Mouse (Mus musculus): Measurements from ENCODE around the gene Stum. TPM values are rescaled to one million over a fixed set of nuclear protein-coding genes. Genes with fewer than 3 reads are reported as not detected.

Gene Stum
- polyA plus RNA-seq, 1 experiment from 2014 or later, result 0.44 TPM

- H3K4me2 ChIP-seq, result no peak overlapping the region
- H3K9me3 ChIP-seq, result no peaks in the 10 kb centered on the region
- H3K4me3 ChIP-seq, result no peak overlapping the region
- peaks cover 23% of the 10 kb centered on the region for H3K4me1 ChIP-seq
- no peak overlapping the region for H3K27ac ChIP-seq (replicated peaks)
- H3K36me3 ChIP-seq, result no peaks in the 10 kb centered on the region
- ATAC-seq (ENCODE audit: extremely low read depth, insufficient number of reproducible peaks, low FRiP score, low TSS enrichment), result no peak
- WGBS, result 56% methylated on average over 2 of the region's 2 CpGs
- no peak overlapping the region for H3K9ac ChIP-seq
- peaks cover 78% of the 10 kb centered on the region for H3K27me3 ChIP-seq (replicated peaks)
Measured at GRCm38 (mm10) chr1:180514077-180514476, 30.8 kb upstream of the Stum start.

GRCm38 (mm10) chr1:180510879-180511278 is 27.6 kb upstream of the Stum start:
- Histone ChIP-seq H3K4me1 (peaks cover 3% of the 10 kb centered on the region), H3K9me3 (no peaks in the 10 kb centered on the region), H3K36me3 (no peaks in the 10 kb centered on the region), H3K4me3 (no peak overlapping the region), H3K4me2 (no peak overlapping the region), H3K27me3 (replicated peaks) (peaks cover 81% of the 10 kb centered on the region), H3K9ac (no peak overlapping the region), H3K27ac (replicated peaks) (no peak overlapping the region)
- no peak for ATAC-seq (ENCODE audit: extremely low read depth, insufficient number of reproducible peaks, low FRiP score, low TSS enrichment)
- 47% methylated on average over 4 of the region's 4 CpGs for whole genome bisulfite sequencing

GRCm38 (mm10) chr1:180510442-180510841 is 27.1 kb upstream of the Stum start:
- 46% methylated on average over 15 of the region's 15 CpGs for whole genome bisulfite sequencing
- Histone ChIP-seq H3K4me2 (no peak overlapping the region), H3K27ac (replicated peaks) (no peak overlapping the region), H3K27me3 (replicated peaks) (peaks cover 77% of the 10 kb centered on the region), H3K4me1 (no peaks in the 10 kb centered on the region), H3K9ac (no peak overlapping the region), H3K4me3 (no peak overlapping the region), H3K36me3 (no peaks in the 10 kb centered on the region), H3K9me3 (no peaks in the 10 kb centered on the region)
- ATAC-seq (ENCODE audit: extremely low read depth, insufficient number of reproducible peaks, low FRiP score, low TSS enrichment), result no peak

GRCm38 (mm10) chr1:180508662-180509061 is 25.4 kb upstream of the Stum start:
- Histone ChIP-seq H3K9me3 (no peaks in the 10 kb centered on the region), H3K27me3 (replicated peaks) (peaks cover 77% of the 10 kb centered on the region)
- ATAC-seq (ENCODE audit: extremely low read depth, insufficient number of reproducible peaks, low FRiP score, low TSS enrichment), result no peak

GRCm38 (mm10) chr1:180507291-180507791 is 24.0 kb upstream of the Stum start:
- Histone ChIP-seq H3K4me1 (no peaks in the 10 kb centered on the region), H3K36me3 (no peaks in the 10 kb centered on the region), H3K9ac (no peak overlapping the region), H3K27ac (replicated peaks) (no peak overlapping the region), H3K4me3 (no peak overlapping the region), H3K4me2 (no peak overlapping the region), H3K27me3 (replicated peaks) (peaks cover 77% of the 10 kb centered on the region), H3K9me3 (no peaks in the 10 kb centered on the region)
- ATAC-seq (ENCODE audit: extremely low read depth, insufficient number of reproducible peaks, low FRiP score, low TSS enrichment), result no peak
- WGBS, result 57% methylated on average over 7 of the region's 7 CpGs

More at GRCm38 (mm10) chr1:180508662-180509061, 25.4 kb upstream of the Stum start:
- Histone ChIP-seq H3K27ac (replicated peaks) (no peak overlapping the region), H3K4me3 (no peak overlapping the region), H3K4me2 (no peak overlapping the region), H3K9ac (no peak overlapping the region), H3K36me3 (no peaks in the 10 kb centered on the region), H3K4me1 (no peaks in the 10 kb centered on the region)
- 63% methylated on average over 7 of the region's 7 CpGs for WGBS

GRCm38 (mm10) chr1:180506341-180506740 is 23.0 kb upstream of the Stum start:
- Histone ChIP-seq H3K27ac (replicated peaks) (no peak overlapping the region), H3K9ac (no peak overlapping the region), H3K9me3 (no peaks in the 10 kb centered on the region), H3K27me3 (replicated peaks) (peaks cover 83% of the 10 kb centered on the region), H3K36me3 (no peaks in the 10 kb centered on the region), H3K4me3 (no peak overlapping the region), H3K4me2 (no peak overlapping the region), H3K4me1 (no peaks in the 10 kb centered on the region)
- no peak for ATAC-seq (ENCODE audit: extremely low read depth, insufficient number of reproducible peaks, low FRiP score, low TSS enrichment)
- WGBS, result 76% methylated on average over 7 of the region's 7 CpGs

GRCm38 (mm10) chr1:180504899-180505298 is 21.6 kb upstream of the Stum start:
- H3K4me1 ChIP-seq, result peaks cover 4% of the 10 kb centered on the region
- 73% methylated on average over 5 of the region's 5 CpGs for WGBS
- H3K27me3 ChIP-seq (replicated peaks), result peaks cover 72% of the 10 kb centered on the region

GRCm38 (mm10) chr1:180503484-180503883 is 20.2 kb upstream of the Stum start:
- H3K36me3 ChIP-seq, result no peaks in the 10 kb centered on the region
- peaks cover 4% of the 10 kb centered on the region for H3K4me1 ChIP-seq
- ATAC-seq (ENCODE audit: extremely low read depth, insufficient number of reproducible peaks, low FRiP score, low TSS enrichment), result no peak
- H3K27me3 ChIP-seq (replicated peaks), result peaks cover 62% of the 10 kb centered on the region
- H3K9ac ChIP-seq, result no peak overlapping the region
- H3K27ac ChIP-seq (replicated peaks), result no peak overlapping the region
- no peak overlapping the region for H3K4me3 ChIP-seq
- no peak overlapping the region for H3K4me2 ChIP-seq
- H3K9me3 ChIP-seq, result no peaks in the 10 kb centered on the region
- WGBS, result 61% methylated on average over 5 of the region's 5 CpGs

More at GRCm38 (mm10) chr1:180504899-180505298, 21.6 kb upstream of the Stum start:
- Histone ChIP-seq H3K36me3 (no peaks in the 10 kb centered on the region), H3K9ac (no peak overlapping the region), H3K9me3 (no peaks in the 10 kb centered on the region), H3K4me2 (no peak overlapping the region), H3K27ac (replicated peaks) (no peak overlapping the region), H3K4me3 (no peak overlapping the region)
- ATAC-seq (ENCODE audit: extremely low read depth, insufficient number of reproducible peaks, low FRiP score, low TSS enrichment), result no peak

- H3K9ac ChIP-seq, result no peak overlapping the region
- no peaks in the 10 kb centered on the region for H3K36me3 ChIP-seq
- no peak overlapping the region for H3K4me2 ChIP-seq
- no peaks in the 10 kb centered on the region for H3K9me3 ChIP-seq
- H3K27ac ChIP-seq (replicated peaks), result no peak overlapping the region
- no peak overlapping the region for H3K4me3 ChIP-seq
- peaks cover 54% of the 10 kb centered on the region for H3K27me3 ChIP-seq (replicated peaks)
- ATAC-seq (ENCODE audit: extremely low read depth, insufficient number of reproducible peaks, low FRiP score, low TSS enrichment), result no peak
- WGBS, result 61% methylated on average over 4 of the region's 4 CpGs
- peaks cover 4% of the 10 kb centered on the region for H3K4me1 ChIP-seq
Measured at GRCm38 (mm10) chr1:180502566-180502965, 19.3 kb upstream of the Stum start.

GRCm38 (mm10) chr1:180500641-180501040 is 17.3 kb upstream of the Stum start:
- Histone ChIP-seq H3K9ac (no peak overlapping the region), H3K27ac (replicated peaks) (no peak overlapping the region), H3K4me1 (peaks cover 4% of the 10 kb centered on the region), H3K9me3 (no peaks in the 10 kb centered on the region), H3K36me3 (no peaks in the 10 kb centered on the region), H3K4me3 (no peak overlapping the region), H3K4me2 (no peak overlapping the region), H3K27me3 (replicated peaks) (peaks cover 47% of the 10 kb centered on the region)
- WGBS, result 88% methylated on average over 5 of the region's 5 CpGs
- ATAC-seq (ENCODE audit: extremely low read depth, insufficient number of reproducible peaks, low FRiP score, low TSS enrichment), result no peak

GRCm38 (mm10) chr1:180500218-180500617 is 16.9 kb upstream of the Stum start:
- no peak overlapping the region for H3K27ac ChIP-seq (replicated peaks)
- 42% methylated on average over 4 of the region's 4 CpGs for WGBS
- peaks cover 4% of the 10 kb centered on the region for H3K4me1 ChIP-seq
- no peak overlapping the region for H3K4me3 ChIP-seq
- no peak overlapping the region for H3K9ac ChIP-seq
- peaks cover 44% of the 10 kb centered on the region for H3K27me3 ChIP-seq (replicated peaks)
- no peaks in the 10 kb centered on the region for H3K36me3 ChIP-seq
- no peak overlapping the region for H3K4me2 ChIP-seq
- no peak for ATAC-seq (ENCODE audit: extremely low read depth, insufficient number of reproducible peaks, low FRiP score, low TSS enrichment)
- no peaks in the 10 kb centered on the region for H3K9me3 ChIP-seq

- 78% methylated on average over 3 of the region's 3 CpGs for WGBS
Measured at GRCm38 (mm10) chr1:180499766-180500165, 16.5 kb upstream of the Stum start.

More at GRCm38 (mm10) chr1:180499766-180500165, 16.5 kb upstream of the Stum start:
- Histone ChIP-seq H3K4me1 (peaks cover 4% of the 10 kb centered on the region), H3K9me3 (no peaks in the 10 kb centered on the region), H3K36me3 (no peaks in the 10 kb centered on the region), H3K4me2 (no peak overlapping the region), H3K4me3 (no peak overlapping the region), H3K27me3 (replicated peaks) (peaks cover 41% of the 10 kb centered on the region), H3K27ac (replicated peaks) (no peak overlapping the region), H3K9ac (no peak overlapping the region)
- no peak for ATAC-seq (ENCODE audit: extremely low read depth, insufficient number of reproducible peaks, low FRiP score, low TSS enrichment)
